Mouse (Mus musculus) brain, embryonic 18.5 days (tissue): ENCODE results near the gene Prelp.

Source experiments
- DNase-seq: peaks from one replicate; pipeline ENCODE4 v3.0.0-alpha.2; 2012; ENCODE audit warnings: low read depth, low spot score

Prelp gene

DNA sequence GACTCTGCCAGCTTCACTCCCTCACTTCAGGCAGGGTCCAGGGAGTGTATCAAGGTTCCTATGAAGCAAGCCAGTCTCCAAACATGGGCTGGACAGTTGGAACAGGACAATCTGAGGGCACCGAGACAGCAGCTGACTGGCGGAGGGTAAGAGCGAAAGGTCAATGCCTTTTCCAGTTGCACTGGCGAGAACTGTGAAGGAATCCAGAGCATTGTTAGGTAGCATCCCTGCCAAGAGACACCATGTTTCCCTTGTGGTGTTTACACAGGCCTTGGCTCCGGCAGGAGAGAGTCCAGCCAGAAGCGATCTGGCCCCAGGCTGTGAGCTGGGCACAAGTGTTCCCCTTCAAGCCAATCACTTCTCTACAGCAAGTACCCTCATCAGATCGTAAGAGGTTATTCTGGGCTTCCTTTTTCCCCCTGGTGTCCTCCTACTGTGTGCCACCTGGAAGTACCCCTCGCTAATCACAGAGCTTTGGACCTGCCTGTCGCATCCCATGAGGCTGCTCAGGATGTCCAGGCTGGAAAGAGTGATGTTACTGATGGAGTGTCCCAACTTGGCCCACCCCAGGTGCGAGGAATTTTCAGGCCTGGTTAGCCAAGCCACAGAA, 13.2 kb upstream of the Prelp start:
- no peak for DNase-seq

DNA sequence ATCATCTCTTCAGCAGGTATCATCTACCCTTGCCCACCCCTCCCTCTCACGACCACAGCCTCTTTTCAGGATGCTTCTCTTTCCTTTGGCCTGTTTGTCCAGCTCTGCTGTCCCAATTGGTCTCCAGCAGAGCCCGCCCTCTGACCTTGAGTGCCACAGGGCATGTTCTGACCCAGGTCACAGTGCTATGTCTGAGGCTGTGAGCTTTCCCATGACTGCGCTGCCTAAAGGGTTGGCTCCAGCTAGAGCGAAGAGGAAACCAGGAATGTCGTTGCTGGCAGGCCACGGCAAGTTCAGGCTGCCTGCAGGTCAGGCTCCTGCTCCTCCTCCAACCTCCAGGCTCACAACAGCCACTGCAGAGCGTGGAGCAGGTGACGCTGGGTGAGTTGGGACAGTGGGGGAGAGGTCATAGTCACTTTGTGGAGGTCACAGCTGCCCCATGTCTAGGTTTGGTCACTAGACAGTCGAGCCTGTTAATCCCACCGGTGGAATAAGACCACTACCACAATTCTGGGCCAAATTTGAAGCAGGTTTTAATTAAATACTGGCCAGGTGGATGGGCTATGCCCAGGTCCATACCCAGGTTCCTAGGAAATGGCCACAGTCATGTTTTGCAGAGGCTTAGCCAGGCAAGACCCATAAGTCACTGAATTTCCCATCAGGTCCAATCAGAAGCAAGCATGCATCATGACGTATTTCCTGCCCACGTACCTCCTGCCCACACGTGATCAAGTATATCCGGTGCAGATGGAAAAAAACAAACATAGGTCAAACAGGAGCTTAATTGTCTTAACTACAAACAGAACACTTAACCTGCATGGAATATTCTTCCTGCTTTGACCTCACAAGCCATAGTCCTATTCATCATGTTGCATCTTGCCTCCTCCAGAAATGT, 12.3 kb upstream of the Prelp start:
- no peak for DNase-seq

GRCm38 (mm10) chr1:133929980-133930379, 8.8 kb upstream of the Prelp start:
- no peak for DNase-seq

DNA sequence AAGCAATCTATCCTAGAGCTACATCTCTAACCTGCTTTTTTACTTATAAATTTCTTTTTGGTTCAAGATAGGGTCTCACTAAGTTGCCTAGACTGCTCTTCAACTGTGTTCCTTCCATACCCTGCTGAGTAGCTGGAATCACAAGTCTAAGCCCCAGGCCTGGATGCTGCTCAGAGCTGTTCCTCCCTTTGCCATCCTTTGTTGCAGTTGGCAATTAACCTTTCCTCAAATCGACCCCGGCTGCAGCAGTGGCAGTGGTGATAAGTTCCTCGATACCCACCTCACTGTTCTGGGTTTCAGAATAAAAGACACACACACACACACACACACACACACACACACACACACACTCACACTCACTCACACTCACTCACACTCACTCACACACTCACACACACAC, 4.0 kb upstream of the Prelp start:
- no peak for DNase-seq

GRCm38 (mm10) chr1:133924141-133924875, 3.1 kb upstream of the Prelp start:
- no peak for DNase-seq

DNA sequence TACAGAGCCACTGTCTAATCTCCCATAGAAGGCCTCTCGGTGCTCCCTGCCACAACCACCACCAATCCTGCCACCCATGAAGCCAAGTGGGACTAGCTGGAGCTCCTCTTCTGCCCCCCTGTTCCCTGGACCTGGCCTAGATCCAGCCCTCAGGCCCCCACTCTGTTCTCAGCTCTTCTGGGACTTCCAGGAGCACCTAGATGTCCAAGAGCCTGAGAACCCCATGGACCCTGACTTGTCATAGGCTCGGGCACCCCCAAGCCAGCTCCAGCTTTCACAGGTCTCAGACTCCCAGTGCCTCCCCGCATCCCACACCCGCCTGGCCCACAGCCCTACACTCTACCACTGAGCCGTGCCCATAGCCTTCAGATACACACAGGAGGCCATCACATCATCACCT, 1.9 kb upstream of the Prelp start:
- DNase-seq = no peak

- DNase-seq = no peak
Measured at GRCm38 (mm10) chr1:133920876-133921275, 338 bp downstream of the Prelp start.

DNA sequence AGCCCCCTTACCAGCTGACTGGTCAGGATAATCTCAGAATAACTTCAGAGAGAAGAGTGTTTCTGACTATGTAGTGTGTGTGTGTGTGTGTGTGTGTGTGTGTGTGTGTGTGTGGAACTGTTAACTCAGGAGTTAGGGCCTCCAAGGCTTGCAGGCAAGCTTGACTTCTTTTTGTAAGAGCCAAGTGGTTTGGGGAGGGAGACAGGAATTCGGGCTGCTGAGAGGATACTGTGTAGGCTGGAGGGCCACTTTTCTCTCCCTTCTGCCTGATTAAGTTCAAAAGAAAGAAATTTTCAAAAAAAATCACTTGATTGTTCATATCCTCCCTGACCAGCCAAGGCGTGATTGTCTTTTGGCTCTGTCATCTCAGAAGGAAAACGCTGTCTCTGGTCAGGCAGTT, 813 bp downstream of the Prelp start:
- DNase-seq = no peak

DNA sequence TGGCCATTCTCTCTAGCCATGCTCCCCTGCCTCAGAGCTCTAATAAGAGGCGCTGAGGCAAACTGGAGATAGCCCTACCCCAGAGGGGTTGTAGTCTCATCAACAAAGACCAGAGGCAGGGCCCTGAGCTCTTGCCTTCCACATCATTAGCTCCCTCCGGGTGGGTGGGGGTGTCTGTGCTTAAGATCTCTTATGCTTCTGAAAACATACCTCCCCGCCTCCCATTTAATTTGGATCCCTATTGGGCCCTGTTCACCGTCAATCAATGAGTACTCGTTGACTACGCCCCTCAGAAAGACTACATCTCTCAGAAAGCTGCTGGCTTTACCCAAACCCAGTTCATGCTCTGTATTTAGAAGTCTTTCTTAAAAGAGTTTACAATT, 3.1 kb downstream of the Prelp start:
- DNase-seq = no peak

GRCm38 (mm10) chr1:133917456-133918087, 3.6 kb downstream of the Prelp start:
- no peak for DNase-seq

GRCm38 (mm10) chr1:133915723-133916355, 5.4 kb downstream of the Prelp start:
- DNase-seq = no peak

- DNase-seq = no peak
Measured at GRCm38 (mm10) chr1:133915115-133915514, 6.1 kb downstream of the Prelp start.

DNA sequence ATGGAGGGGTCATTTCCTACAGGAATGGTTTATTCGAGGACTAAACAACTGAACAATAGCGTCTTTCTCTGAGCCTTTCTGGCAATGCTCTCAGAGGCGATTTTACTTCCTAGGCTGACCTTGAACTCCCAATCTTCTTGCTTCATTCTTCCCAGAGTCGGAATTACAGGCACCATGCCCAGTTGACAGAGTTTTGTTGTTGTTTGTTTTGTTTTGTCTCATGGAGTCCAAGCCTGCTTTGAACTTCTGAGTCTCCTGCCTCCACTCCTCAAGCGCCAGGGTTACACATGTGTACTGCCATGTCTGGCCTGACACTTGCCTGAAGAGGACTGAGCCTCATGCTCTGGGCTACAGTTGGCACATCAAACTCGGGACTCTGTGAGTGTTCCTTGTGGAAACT, 8.2 kb downstream of the Prelp start:
- DNase-seq = no peak

DNA sequence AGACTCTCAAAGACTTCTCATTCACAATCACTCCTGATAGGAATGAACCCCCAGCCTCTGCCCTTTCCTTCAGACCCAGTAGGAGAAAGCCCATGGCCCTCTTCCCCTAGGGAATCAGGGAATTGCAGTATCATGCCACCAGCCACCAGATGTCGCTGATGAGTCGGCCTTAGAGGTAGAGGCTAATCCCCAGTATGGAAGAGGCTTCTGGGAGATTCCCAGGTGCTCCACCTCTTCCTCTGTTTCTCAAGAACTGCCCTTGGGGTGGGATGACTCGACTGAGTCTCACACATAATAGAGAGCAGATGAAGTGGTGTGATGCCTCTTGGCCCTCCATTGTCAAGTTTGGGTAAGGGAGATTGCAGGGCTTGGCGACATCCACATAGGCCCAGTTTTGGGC, 9.8 kb downstream of the Prelp start:
- DNase-seq = no peak

DNA sequence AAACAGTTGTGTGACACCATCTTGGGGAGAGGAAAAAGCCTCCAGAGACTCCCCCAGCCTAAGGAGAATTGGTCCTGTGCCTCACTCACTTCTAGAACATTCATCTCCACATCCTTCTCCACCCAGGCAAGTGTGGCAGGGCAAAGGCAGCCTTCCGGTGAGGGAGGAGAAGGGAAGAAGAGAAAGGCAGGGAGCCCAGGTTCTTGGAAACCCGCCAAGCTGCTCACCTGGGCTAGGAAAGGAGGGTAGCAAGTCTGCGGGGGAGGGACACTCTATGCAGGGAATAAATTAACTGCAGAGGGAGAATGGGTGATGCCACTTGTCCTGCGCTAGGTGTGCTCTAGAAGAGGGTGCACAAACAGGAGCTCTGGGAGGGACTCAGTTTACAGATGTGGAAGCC, 10.2 kb downstream of the Prelp start:
- DNase-seq = no peak

- no peak for DNase-seq
Measured at GRCm38 (mm10) chr1:133910108-133910507, 11.1 kb downstream of the Prelp start.

- no peak for DNase-seq
Measured at GRCm38 (mm10) chr1:133908659-133909575, 12.3 kb downstream of the Prelp start.

GRCm38 (mm10) chr1:133907949-133908658, 13.1 kb downstream of the Prelp start, which contains the start of gene Optc:
Gene Optc, minus strand, starts transcription at chr1:133907999.
- peak; percentile 74 for DNase-seq

DNA sequence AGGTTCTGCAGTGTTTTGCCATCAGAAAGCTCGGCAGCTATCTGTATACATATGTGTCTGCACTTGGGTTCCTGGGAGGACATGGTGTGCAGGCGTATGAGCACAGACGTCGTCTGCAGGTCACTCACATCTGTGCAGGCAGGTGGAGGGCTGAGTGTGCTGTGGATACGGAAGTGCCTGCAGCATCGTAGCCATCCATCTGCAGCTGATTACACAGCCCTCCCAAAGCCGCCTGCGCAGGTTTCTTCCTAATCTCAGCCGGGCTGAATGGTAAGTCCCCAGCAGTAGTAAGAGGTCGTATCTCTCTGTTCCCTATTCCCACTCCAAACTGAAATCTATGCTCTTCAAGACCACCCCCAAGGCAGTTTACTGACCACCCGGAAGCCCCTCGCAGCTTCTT, 14.8 kb downstream of the Prelp start:
- no peak for DNase-seq

DNA sequence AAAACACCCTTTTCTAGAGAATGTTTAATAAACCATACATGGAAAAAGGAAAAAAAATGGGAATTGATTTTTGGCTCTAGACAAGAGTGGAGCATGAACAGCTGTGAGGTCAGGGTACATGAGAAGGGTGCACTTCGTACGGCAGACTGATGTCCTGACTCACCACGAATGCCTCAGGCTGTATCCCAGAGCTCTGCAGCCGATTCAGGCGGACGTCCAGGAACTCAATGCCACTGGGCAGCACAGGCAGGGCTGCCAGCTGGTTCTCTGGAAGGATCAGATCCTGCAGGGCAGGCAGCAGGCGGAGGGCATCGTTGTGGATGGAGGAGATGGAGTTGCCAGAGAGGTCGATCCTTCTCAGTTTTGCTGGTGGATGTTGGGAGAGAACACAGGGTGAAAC, 20.4 kb downstream of the Prelp start:
- no peak for DNase-seq
